Mouse (Mus musculus) heart, embryonic 13.5 days (tissue): ENCODE results near the gene Bptf. TPM values are rescaled to one million over a fixed set of nuclear protein-coding genes. Genes with fewer than 3 reads are reported as not detected.

ENCODE experiments used
- polyA plus RNA-seq: library from polyadenylated mRNA; unstranded; fragments of >200 nt; fragmentation: Nextera tagmentation; extraction: Ambion mirVana; gene quantifications from 2 replicates; pipeline ENCODE4 v1.2.1, GENCODE M21; 2015

Bptf gene
- polyA plus RNA-seq, 1 experiment from 2014 or later = 18.3 TPM

Other genes starting within 250 kb of the Bptf start
- gene Smurf2, start 211.4 kb downstream of the Bptf start, polyA plus RNA-seq = 9.7 and 10.2 TPM in 2 replicates
- gene Kpna2, start 132.6 kb downstream of the Bptf start, polyA plus RNA-seq = 281 and 299 TPM in 2 replicates
- gene 1810010H24Rik, start 106.4 kb downstream of the Bptf start, polyA plus RNA-seq = 1.9 and 2.0 TPM in 2 replicates
- 39.3 and 45.4 TPM in 2 replicates for gene Nol11, start 57.3 kb upstream of the Bptf start, polyA plus RNA-seq